Mouse (Mus musculus) activated CD4-positive, CD25-positive, alpha-beta regulatory T cell, adult 4 months (primary cell): ENCODE results near the gene Iqgap2. TPM values are rescaled to one million over a fixed set of nuclear protein-coding genes. Genes with fewer than 3 reads are reported as not detected.
A peak's percentile ranks its signal among the peaks of the same experiment; 100 is the strongest.

Source experiments
- ATAC-seq: one replicate; pipeline ENCODE4 v1.8.0; 2017
- polyA plus RNA-seq, 2 experiments: library from polyadenylated mRNA; unstranded; fragments of 100-300 nt; shearing (Covaris generic); gene quantifications; one replicate each; pipeline ENCODE4 v1.2.1; 2017

Gene Iqgap2
- polyA plus RNA-seq, 2 experiments from 2014 or later, result 16.6 to 17.1 TPM

DNA sequence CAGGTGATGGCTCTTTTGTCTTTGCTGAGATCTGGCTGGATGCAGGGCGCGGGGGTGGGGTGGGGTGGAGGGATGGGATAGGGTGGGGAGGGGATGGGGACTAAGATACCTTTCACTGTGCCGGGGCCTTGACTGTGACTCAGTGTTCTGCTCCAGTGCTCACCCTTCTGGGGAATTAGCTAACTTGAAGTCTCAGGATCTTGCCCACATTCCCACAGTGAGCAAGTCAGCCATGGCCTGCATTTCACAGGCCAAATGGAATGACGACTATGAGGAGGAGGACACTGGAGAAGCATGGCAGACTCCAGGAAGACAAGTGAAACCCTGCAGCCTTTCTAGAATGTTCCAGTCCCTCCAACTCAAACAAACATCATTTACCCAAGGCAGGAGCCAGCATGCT, 280.0 kb downstream of the Iqgap2 start:
- no peak for ATAC-seq

DNA sequence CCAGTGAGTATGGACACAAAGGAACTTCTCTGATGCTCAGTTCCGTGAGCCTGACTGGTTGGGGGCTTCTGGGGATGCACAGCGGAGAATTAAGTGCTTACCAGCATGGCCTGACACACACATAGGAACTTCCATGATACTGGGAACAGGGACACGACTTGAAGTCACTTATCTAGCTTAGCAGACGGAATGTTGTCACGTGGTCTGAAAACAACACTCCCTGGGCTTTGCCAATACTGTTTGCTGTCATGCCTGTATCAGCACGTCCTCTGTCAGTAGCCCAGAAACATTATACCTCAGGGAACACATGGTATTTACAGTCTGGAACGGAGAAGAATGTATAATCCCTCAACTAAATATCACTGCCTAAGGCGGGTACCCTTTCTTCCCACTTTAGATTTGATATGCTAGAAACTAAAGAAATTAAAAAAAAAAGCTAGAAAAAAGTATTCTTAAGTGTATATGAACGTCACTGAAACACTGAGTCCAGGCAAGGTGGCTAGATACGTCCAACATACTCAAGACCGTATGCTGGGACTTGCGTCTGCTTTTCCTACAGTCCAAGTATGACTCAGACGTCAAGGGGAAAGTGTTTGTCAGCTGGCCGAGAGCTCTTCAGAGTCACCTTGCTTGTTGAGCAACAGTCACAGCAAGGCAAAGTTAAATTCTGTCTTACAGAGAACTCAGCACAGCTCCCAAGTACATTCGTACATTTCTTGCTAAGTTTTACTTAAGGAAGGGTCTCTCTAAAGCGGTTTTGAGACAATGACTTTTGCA, 280.7 kb downstream of the Iqgap2 start:
- ATAC-seq, result no peak

DNA sequence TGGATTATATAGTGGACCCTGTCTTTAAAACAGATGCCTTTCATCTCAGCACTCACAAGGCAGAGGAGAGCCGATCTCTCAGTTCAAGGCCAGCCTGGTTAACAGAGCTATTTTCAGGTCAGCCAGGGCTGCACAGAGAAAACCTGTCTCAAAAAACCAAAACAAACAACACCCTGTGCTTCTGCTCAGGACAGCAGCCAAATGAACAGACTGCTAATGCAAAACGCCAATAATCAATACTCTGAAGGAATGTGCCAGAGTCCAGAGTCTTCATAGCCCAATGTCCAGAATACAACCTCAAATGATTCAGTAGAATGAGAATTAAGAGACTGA, 282.7 kb downstream of the Iqgap2 start:
- ATAC-seq, result no peak

DNA sequence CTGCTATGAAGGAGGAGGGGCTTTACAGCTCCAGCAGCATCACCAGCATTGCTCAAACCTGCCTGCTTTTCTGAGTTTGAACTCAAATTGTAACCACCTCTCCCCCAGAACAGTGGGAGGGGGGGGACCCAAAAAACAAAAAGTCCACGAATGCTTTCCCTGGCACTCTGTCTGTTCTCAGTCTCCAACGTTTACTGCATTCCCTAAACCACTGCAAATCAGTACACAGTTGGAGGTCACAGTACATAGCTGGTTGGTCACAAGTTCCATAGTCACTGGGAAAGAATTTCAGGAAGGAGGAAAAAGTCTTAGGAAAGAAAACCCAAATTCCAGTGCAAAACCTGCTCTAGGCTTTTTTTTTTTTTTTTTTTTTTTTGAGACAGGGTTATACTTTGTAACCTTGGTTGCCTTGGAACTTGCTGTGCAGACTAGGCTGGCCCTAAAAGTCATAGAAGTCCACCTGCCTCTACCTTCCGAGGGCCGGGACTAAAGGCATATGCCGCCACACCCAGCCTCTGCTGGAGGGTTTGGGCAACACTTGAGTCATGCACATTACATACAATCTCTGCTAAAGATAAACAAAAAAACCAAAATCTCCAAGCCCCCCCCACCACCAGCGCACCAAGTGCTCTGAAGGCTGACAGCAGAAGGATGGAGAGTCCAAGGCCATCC, 283.2 kb downstream of the Iqgap2 start:
- no peak for ATAC-seq

DNA sequence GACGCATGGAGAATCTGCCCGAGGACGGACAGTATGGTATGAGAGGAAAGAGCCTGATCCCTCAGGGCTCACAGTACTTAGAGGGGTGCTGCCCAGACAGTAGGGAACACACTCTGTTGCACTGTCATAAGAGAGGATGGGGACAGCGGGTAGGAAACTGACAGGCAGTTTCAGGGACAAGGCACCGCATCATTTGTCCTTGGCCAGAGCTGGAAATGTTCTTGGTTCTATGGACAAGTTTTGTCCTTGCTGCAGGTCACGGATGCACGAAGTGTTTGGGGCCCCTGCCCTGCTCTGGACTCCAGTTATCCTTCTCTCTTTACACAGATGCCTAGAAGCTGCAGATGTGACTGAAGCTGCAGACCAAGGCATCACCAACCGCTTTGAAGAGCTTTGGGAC, 284.7 kb downstream of the Iqgap2 start:
- no peak for ATAC-seq

DNA sequence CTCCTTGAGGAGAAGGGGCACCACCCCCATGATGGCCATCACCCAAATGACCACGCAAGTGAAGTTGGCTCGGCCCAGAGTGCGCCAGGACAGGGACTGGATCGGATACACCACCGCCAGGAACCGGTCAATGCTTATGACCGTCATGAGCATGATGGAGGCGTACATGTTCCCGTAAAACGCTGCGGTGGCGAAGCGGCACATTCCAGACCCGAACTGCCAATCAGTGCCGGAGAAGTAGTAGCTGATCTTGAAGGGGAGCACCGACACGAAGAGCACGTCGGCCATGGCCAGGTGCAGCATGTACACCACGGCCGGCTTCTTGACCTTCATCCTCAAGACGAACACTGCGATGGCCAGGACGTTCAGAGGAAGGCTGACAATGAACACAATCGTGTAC, 287.4 kb downstream of the Iqgap2 start:
- no peak for ATAC-seq

DNA sequence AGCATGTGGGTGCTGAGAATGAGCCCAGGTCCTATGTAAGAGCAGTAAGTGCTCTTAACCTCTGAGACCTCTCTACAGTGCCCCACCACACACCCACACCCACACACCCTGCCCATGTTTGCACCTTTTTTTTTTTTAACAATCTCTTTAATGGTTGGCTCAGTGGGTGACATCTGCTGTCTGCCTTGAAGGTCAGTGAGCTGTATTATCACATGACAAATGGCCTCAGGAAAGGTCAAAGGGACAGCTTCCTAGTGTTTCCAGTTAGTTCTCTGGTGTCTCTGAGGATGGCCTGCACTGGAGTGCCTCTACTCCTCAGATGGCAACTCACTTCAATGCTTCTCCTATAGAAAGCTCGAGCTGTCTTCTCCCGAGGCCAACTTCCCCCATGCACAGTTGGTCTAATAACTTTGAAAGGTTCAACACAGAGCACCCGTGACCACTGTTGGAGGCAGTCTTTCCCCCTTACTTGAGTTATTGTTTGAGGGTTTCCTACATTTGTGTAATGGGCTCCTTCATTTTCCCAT, 291.8 kb downstream of the Iqgap2 start:
- no peak for ATAC-seq

DNA sequence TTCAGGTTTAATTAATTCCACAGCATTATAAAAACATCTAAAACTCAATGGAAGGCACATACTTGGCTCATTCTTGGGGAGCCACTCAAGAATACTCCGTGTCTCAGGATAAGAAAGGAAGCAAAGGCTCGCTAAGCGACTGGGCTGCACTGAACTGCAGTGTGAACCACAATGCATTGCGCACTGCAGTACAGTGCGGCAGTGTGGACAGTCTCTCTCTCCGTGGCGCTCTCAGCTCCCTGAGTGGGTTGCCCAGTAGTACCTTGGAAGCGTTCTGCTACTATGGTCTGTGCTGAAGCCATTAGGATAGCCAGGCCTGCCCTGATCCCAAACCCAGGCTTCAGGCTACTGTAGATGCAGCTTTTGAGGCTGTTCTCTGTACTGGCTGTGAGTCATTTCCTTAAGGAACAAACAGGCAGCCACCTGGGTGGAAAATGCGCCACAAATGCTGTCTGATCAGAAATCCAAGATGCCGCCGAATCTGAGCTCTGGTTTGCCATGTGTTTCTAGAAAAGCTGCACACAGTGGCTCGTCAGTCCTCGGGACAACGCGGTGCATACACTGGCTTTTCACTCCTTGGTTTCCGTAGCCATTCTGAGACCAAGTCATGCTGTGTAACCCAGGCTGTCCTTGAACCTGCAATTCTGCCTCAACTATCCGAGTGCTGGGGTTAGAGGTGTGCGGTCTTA, 293.3 kb downstream of the Iqgap2 start:
- ATAC-seq, result no peak

DNA sequence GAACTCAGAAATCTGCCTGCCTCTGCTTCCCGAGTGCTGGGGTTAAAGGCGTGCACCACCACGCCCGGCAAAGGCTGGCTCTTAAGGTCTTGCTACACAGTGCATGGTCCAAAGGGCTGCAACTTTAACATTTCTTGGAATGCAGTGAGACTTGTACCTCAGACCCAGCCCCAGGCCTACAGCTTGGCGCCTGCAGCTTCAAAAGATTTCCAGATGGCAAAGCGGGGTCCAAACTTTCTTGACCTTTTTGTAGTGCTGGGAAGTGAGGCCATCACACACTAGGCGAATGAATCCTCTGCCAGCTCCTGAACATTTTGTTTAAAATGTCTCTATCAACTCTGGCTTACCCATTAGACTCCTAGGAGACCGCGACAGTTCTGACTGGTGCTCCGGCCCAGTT, 294.1 kb downstream of the Iqgap2 start:
- ATAC-seq, result no peak

DNA sequence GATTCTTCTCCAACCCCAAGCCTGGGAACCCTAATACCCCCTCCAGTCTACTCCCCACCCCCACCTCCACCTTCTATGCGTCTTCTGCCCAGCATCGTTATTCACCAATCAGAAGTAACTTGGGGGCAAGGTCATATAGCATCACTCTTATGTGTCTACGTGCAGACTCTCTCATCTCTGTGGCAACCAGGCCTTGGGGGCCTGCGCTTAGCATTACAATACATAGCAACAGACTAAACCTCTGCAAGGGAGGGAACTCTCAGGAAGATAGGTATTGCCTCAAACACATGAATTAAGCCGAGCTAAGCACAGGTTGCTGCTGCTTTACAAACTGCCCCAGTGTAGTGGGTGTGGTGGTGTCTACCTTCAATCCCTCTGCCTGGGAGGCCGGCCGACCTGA, 295.0 kb downstream of the Iqgap2 start:
- no peak for ATAC-seq

DNA sequence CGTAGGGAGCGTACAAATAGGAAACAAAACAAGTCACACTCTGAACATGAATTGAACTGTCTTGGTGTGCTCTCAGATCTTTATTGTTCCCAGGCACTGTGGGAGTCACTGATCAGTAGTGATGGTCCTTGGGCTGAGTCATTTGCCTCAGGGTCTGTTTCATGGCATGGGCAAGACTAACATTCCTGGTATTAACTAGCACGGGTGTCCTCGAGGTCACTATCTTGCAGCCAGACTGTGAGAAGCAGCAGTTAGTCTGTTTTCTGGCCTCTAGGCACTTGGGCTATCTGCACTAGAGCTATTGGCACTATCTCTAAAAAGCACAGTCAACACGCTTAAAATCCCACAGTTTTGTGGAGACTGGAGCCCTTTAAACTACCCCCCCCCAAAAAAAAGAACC, 295.8 kb downstream of the Iqgap2 start:
- ATAC-seq, result no peak

DNA sequence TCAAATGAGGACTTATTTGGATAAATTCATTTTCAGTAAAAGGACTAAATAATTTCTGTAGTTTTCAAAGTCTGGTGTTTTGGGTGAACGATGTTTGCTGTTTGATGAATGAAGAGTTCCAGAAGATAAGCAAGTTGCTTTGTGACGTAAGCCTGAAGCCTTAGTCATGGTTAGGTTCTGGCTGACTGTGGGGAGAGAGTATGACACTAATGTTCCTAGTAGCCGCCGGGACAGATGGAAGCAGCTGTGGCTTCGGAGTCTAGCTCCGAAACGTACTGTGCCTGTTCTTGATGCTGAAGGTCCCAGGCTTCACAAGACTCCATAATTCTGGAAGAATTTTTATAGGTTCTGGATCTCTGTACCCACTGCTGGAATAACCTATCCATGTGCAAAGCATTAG, 296.3 kb downstream of the Iqgap2 start:
- no peak for ATAC-seq

DNA sequence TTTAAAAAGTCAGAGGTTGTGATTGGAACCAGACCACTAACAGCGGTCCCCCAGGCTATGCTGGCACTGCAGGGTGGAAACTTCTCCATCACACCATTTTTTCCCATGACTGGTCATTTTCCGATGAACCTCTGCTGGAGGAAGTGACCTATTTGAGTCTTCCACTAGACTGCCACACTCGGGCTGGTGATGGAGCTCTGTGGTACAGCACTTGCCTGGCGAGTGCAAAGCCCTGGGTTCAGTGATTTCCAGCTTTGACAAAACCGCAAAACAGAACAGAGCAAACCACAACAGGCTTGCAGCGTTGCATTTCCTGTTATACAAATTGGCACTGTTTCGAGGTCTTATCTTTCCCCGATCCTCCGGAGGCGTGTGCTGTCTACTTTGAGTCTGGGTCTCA, 298.9 kb downstream of the Iqgap2 start:
- ATAC-seq, result peak; percentile 84

DNA sequence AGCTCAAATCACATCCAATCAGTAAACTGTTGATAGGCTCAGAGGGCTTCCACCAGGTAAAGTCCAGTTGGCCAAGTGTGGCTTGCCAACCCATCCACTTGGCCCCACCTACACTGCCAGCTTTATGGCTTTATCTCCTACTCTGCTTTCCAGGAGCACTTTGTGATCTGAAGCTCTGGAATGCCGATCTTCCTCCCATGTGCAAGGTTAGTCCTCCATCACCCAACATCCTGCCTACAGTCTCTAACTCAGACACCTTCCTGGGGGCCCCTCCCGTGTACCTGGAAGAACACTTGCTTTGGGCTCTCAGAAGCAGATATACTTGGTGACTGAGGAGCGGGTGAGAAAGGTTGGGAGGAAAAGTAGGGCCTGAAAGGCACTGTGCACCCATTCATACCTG, 300.1 kb downstream of the Iqgap2 start:
- ATAC-seq, result no peak

DNA sequence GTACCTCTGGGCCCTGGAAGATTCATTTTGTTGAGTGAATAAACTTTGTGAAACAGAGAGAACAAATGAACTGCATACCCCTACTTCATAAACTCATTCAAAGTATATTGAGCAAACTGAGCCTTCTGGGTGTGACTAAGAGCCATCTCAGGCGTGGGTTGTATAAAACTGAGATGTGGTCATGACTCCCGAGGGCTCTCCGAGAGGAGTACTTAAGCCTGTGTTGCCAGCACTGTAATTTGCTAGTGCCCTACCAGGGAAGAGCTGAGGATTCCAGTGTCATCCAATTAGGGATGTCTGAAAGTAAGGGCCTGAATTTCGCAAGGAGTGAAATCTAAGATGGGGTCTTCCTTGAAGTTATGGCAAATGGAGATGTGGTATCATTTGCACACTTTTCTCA, 304.1 kb downstream of the Iqgap2 start:
- ATAC-seq, result no peak

DNA sequence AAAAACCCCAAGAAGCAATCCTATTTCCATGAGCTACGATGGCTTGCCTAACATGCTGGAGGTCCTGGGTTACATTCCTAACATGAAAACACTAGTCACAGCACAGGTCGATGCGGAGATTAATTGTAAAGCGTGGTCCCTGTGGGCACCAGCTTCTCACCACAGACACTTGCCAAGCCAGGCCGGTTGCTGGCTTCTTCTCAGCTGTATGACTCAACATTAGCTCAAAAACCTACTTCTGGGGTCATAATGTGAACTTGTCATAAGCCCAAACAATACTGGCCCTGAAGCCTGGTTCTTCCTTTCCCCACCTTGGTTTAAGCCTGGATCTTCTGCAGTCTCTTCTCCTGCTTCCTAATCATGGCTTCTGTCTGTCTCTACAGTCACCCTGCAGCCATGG, 306.8 kb downstream of the Iqgap2 start:
- ATAC-seq, result no peak

DNA sequence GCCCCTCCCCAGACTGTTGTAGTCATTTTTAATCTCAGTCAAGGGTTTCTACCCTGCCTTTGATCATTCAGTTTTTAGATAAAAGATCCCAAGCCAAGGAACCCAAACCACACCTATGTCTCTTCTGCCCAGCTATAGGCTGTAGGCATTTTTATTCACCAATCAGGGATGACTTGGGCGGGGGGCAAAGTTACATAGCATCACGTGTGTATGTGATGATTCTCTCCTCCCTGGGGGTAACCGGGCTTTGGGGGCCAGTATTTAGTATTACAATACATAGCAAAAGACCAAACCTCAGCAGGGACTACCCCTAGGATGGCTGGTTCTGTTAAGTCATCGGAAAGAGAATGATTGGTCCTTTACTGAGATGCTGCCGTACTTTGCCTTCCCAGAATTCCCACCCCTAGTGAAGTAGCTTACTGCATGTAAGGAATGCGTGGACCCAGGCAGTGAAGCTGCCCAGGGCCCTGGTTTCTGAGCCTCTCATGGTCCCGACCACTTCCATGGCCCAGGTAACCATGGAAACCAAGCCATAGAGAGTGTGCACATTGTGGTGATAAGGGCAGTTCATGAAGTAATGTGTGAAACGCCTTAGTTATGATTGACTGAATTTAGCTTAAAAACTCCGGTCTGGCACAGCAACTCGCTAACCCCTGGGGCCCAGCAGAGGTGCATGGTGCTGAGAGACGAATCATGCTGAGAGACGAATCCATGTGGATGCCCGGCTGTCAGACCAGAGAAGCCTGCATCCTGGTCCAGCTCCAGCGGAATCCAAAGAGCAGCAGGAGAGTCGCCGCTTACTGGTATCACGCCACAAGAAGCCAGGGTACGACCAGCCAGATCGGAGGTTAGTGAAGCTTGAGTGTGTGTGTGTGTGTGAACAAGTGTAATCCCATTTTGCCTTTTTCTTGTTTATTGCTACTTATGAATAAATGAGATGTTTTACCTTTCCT, 308.2 kb downstream of the Iqgap2 start:
- no peak for ATAC-seq

DNA sequence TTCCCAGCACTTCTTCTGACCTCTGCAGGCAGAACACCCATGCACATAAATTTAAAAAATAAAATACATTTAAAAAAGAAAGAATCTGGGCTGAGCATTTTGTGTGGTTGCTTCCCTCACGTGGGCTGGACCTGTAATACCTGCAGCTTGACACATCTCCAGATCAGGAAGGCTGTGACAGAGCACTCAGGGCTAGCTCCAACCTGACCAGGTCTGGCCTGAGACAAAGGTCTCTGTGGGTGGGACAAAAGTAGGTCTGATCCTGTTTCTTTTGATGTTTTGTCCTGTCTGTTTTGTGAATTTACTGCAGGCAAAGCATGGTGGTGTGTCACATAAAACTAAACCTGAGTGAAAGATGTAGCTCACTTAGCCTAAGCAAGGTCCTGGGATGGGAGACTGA, 309.9 kb downstream of the Iqgap2 start:
- no peak for ATAC-seq

DNA sequence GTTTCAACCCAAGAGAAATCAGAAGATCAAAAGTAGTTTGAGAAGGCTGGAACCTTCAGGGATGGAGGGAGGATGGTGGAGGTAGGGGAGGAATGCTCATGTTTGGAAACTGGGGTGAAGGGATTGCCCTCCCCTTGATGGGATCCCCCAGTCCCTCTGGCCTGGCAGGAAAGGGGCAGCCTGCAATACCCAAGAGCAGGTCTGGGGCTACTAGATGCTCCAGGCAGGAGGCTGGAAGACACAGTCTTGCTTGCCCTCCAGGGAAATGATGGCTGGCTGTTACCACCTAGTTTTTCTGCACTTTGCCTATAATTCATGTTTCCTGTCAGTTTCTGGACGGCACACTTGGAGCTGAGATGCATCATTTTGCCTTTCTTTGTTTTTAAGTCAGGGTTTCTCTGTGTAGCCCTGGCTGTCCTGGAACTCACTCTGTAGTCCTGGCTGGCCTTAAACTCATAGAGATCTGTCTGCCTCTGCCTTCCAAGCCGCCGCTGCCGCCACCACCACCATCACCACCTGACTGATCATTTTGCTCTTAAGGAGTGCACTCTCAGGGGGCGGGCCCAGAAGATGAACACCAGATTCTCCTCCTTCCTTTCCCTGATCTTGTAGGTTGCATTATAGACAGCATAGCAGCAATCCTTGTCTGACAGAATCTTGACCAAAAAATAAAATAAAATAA, 313.6 kb downstream of the Iqgap2 start:
- ATAC-seq, result no peak
